Mouse (Mus musculus) G1E (cell line): ENCODE results near the gene Kcnk7.

Source experiments
- CTCF ChIP-seq: IDR thresholded peaks from 2 replicates; pipeline ENCODE4 v1.5.1; 2012; ENCODE audit warnings: low read depth, low read length, inconsistent platforms, mixed read lengths
- GATA1 ChIP-seq: IDR thresholded peaks from 2 replicates; pipeline ENCODE4 v1.6.1; 2012; ENCODE audit warnings: borderline replicate concordance, low read length, inconsistent platforms, mixed read lengths
- GATA2 ChIP-seq: IDR thresholded peaks from 2 replicates; pipeline ENCODE4 v1.6.1; 2012; ENCODE audit warnings: low read depth, low read length, inconsistent platforms, borderline replicate concordance
- POLR2AphosphoS5 ChIP-seq: IDR thresholded peaks from 2 replicates; pipeline ENCODE4 v1.6.1; 2012; ENCODE audit warnings: low read depth, low read length, inconsistent platforms; ENCODE audit not compliant: insufficient replicate concordance
- TAL1 ChIP-seq: conservative IDR thresholded peaks from 2 replicates; pipeline ENCODE4 v1.6.1; 2012; ENCODE audit warnings: low read depth, low read length, inconsistent platforms, mixed read lengths

GRCm38 (mm10) chr19:5731264-5731978, 27.3 kb downstream of the Kcnk7 start:
- no peak for TF ChIP-seq CTCF
- no peak for TF ChIP-seq GATA1
- TF ChIP-seq POLR2AphosphoS5: no peak
- no peak for TF ChIP-seq TAL1
- TF ChIP-seq GATA2: no peak
